Mouse (Mus musculus): ENCODE results near the gene Ptprm.

- TF ChIP-seq CTCF (IDR thresholded peaks at IDR 0.05; ENCODE audit: control insufficient read depth, insufficient read depth, insufficient replicate concordance, low read depth, low read length) = no peak
- TF ChIP-seq POLR2A (IDR thresholded peaks at IDR 0.05; ENCODE audit: control insufficient read depth, low read depth, low read length) = no peak
Measured at GRCm38 (mm10) chr17:66664796-66665195, 689.5 kb downstream of the Ptprm start.
